Mouse (Mus musculus): ENCODE measurements at regions not wholly inside any gene's neighbourhood (a gene's known extent, or its start where the extent isn't known, plus 50 kb on each side); places are given as distances from the start of the nearest gene placed in this dataset.

GRCm38 (mm10) chr10:92314606-92315005 lies 407.6 kb downstream of the Nedd1 start:
- H3K27ac ChIP-seq (replicated peaks): peak overlapping the region; percentile 57
- WGBS: 47% methylated on average over 3 of the region's 3 CpGs
- H3K4me1 ChIP-seq: peaks cover 8% of the 10 kb centered on the region
- H3K36me3 ChIP-seq: no peaks in the 10 kb centered on the region
- H3K27me3 ChIP-seq (ENCODE audit: low read depth, poor library complexity, severe bottlenecking): 0 out of 2 replicates have a peak, but pooled peaks cover 4% of the 10 kb centered on the region
- DNase-seq (ENCODE audit: low spot score): no peak
- no peaks in the 10 kb centered on the region for H3K9me3 ChIP-seq (replicated peaks)
- H3K4me3 ChIP-seq: no peak overlapping the region

DNA sequence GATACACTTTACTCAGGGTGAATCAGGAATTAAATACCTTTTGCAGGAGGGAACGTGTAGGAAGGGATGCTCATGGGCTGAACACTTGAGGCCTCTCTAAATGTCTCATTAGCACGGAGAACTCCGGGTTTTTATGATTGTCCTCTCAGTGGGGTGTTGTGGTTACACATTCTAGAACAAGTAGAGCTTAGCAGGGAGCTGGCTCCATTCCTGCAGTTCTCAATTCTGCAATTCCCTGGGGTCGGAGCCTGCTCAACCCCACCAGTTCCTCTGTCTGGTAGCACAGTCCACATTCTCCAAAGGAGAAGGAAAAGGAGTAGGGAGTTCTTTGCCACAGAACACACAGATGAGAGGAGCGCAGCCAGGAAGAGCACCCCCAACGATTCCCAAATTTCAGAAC lies 409.9 kb downstream of the Nedd1 start:
- Histone ChIP-seq H3K4me3 (no peak overlapping the region), H3K27me3 (ENCODE audit: low read depth, poor library complexity, severe bottlenecking) (0 out of 2 replicates have a peak, but pooled peaks cover 4% of the 10 kb centered on the region), H3K9me3 (replicated peaks) (no peaks in the 10 kb centered on the region), H3K4me1 (peaks cover 8% of the 10 kb centered on the region), H3K27ac (replicated peaks) (0 out of 2 replicates have a peak overlapping the region, but pooled peaks have one; percentile 7), H3K36me3 (no peaks in the 10 kb centered on the region)
- 77% methylated on average over 6 of the region's 6 CpGs for WGBS
- DNase-seq (ENCODE audit: low spot score): no peak

- Histone ChIP-seq H3K36me3 (no peaks in the 10 kb centered on the region), H3K9me3 (replicated peaks) (no peaks in the 10 kb centered on the region), H3K27me3 (ENCODE audit: low read depth, poor library complexity, severe bottlenecking) (0 out of 2 replicates have a peak, but pooled peaks cover 4% of the 10 kb centered on the region), H3K27ac (replicated peaks) (no peak overlapping the region), H3K4me3 (no peak overlapping the region), H3K4me1 (no peaks in the 10 kb centered on the region)
- DNase-seq (ENCODE audit: low spot score): no peak
- 91% methylated on average over 3 of the region's 3 CpGs for WGBS
Measured at GRCm38 (mm10) chr10:92308643-92309042, 413.6 kb downstream of the Nedd1 start.

- 0 out of 2 replicates have a peak, but pooled peaks cover 4% of the 10 kb centered on the region for H3K27me3 ChIP-seq (ENCODE audit: low read depth, poor library complexity, severe bottlenecking)
- H3K9me3 ChIP-seq (replicated peaks): no peaks in the 10 kb centered on the region
- no peak overlapping the region for H3K4me3 ChIP-seq
- H3K36me3 ChIP-seq: no peaks in the 10 kb centered on the region
- 64% methylated on average over 3 of the region's 3 CpGs for WGBS
- DNase-seq (ENCODE audit: low spot score): no peak
- no peaks in the 10 kb centered on the region for H3K4me1 ChIP-seq
- H3K27ac ChIP-seq (replicated peaks): no peak overlapping the region
Measured at GRCm38 (mm10) chr10:92307861-92308260, 414.4 kb downstream of the Nedd1 start.

- Histone ChIP-seq H3K9me3 (replicated peaks) (no peaks in the 10 kb centered on the region), H3K27me3 (ENCODE audit: low read depth, poor library complexity, severe bottlenecking) (no peaks in the 10 kb centered on the region), H3K27ac (replicated peaks) (no peak overlapping the region), H3K4me1 (peaks cover 22% of the 10 kb centered on the region), H3K36me3 (no peaks in the 10 kb centered on the region), H3K4me3 (no peak overlapping the region)
- WGBS: 78% methylated on average over 13 of the region's 13 CpGs
- DNase-seq (ENCODE audit: low spot score): no peak
Measured at GRCm38 (mm10) chr10:92298693-92299092, 423.5 kb downstream of the Nedd1 start.

DNA sequence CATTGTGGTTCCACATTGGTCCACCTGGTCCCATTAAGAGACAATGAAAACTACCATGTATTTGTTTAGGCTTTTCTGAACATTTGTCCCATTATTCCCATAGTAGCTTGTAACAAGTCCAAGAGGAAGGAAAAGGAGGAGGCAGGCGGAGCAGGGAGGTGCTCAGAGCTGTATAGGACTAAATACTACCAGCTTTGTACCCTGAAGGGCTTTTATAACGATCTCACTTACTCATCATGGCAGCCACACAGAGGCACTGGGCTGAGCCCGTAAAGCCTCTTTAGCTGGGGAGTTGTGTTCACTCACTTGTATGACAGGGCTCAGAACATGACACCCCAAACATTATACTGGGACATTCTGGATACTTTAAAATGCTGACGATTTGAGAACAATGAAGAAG lies 425.4 kb downstream of the Nedd1 start:
- no peak for DNase-seq (ENCODE audit: low spot score)
- Histone ChIP-seq H3K27me3 (ENCODE audit: low read depth, poor library complexity, severe bottlenecking) (no peaks in the 10 kb centered on the region), H3K27ac (replicated peaks) (0 out of 2 replicates have a peak overlapping the region, but pooled peaks have one; percentile 1), H3K36me3 (no peaks in the 10 kb centered on the region), H3K4me3 (no peak overlapping the region), H3K4me1 (peaks cover 28% of the 10 kb centered on the region), H3K9me3 (replicated peaks) (no peaks in the 10 kb centered on the region)
- WGBS: 81% methylated on average over 4 of the region's 4 CpGs

DNA sequence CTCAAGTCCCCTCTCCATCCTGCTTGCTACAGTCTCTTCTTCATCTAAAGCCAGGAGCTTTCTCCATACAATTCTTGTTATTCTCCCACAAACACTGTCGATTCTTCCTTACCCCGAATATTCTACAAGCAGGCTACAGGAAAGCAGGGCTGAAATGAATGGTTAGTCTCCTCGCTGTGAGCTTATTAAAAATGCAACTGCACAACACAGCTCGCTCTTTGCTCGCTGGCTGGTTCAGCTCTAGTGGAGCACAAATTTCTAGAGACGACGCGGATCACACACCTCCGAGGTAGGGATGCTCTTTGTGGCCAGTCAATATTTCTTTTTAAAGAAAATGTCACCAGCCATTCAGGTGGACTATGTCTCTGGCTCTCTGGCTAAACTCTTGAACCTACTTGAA lies 425.9 kb downstream of the Nedd1 start:
- H3K4me3 ChIP-seq: no peak overlapping the region
- no peaks in the 10 kb centered on the region for H3K27me3 ChIP-seq (ENCODE audit: low read depth, poor library complexity, severe bottlenecking)
- WGBS: 59% methylated on average over 9 of the region's 9 CpGs
- DNase-seq (ENCODE audit: low spot score): no peak
- peak overlapping the region; percentile 58 for H3K27ac ChIP-seq (replicated peaks)
- peaks cover 28% of the 10 kb centered on the region for H3K4me1 ChIP-seq
- no peaks in the 10 kb centered on the region for H3K36me3 ChIP-seq
- H3K9me3 ChIP-seq (replicated peaks): no peaks in the 10 kb centered on the region

DNA sequence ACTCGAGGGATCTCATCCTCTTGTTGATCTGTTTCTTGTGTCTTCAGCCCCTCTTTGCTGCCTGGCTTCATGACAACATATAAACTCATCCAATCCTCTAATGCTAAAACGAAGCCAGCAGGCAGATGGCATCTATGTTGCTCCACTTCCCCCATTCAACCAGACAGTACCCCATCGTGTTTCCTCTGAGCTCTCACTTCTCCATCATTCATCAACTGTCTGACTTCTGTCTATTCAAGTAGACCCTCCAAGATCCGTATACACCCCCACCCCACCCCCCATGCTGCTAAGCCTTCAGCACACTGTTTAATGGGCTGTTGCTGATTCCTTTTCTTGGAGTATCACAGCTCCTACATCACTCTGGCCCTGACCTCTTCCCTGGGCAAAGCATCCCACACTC lies 429.0 kb downstream of the Nedd1 start:
- Histone ChIP-seq H3K4me3 (no peak overlapping the region), H3K9me3 (replicated peaks) (no peaks in the 10 kb centered on the region), H3K36me3 (no peaks in the 10 kb centered on the region), H3K27ac (replicated peaks) (no peak overlapping the region), H3K4me1 (peaks cover 34% of the 10 kb centered on the region), H3K27me3 (ENCODE audit: low read depth, poor library complexity, severe bottlenecking) (no peaks in the 10 kb centered on the region)
- WGBS: 83% methylated on average over 4 of the region's 4 CpGs
- DNase-seq (ENCODE audit: low spot score): no peak

- H3K27ac ChIP-seq (replicated peaks): peak overlapping the region; percentile 42
- H3K9me3 ChIP-seq (replicated peaks): no peaks in the 10 kb centered on the region
- 53% methylated on average over 5 of the region's 5 CpGs for WGBS
- peak; percentile 14 for DNase-seq (ENCODE audit: low spot score)
- no peaks in the 10 kb centered on the region for H3K27me3 ChIP-seq (ENCODE audit: low read depth, poor library complexity, severe bottlenecking)
- H3K4me1 ChIP-seq: peaks cover 12% of the 10 kb centered on the region; the same call in 1 of the 2 replicates
- no peak overlapping the region for H3K4me3 ChIP-seq
- no peaks in the 10 kb centered on the region for H3K36me3 ChIP-seq
Measured at GRCm38 (mm10) chr10:92289230-92289629, 433.0 kb downstream of the Nedd1 start.

DNA sequence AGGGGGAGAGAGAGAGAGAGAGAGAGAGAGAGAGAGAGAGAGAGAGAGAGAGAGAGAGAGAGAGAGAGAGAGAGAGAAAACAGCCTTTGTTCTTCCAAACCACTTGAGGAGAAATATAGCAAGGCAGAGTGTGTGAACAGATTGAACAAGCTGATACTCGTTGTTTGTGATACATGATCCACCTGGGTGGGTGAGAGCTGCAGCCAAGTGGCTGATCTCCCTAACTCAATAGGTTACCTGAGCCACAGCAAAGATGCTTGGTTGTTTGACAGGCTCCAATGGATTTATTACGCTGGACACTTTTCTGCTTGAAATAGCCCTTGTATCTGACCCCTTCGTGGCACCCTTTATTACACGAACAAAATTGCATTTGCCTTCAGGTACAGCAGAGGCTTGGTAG lies 438.0 kb downstream of the Nedd1 start:
- no peaks in the 10 kb centered on the region for H3K9me3 ChIP-seq (replicated peaks)
- peaks cover 4% of the 10 kb centered on the region; the same call in 1 of the 2 replicates for H3K4me1 ChIP-seq
- H3K4me3 ChIP-seq: no peak overlapping the region
- no peaks in the 10 kb centered on the region for H3K36me3 ChIP-seq
- no peak overlapping the region for H3K27ac ChIP-seq (replicated peaks)
- H3K27me3 ChIP-seq (ENCODE audit: low read depth, poor library complexity, severe bottlenecking): no peaks in the 10 kb centered on the region
- WGBS: 79% methylated on average over 4 of the region's 4 CpGs
- no peak for DNase-seq (ENCODE audit: low spot score)

DNA sequence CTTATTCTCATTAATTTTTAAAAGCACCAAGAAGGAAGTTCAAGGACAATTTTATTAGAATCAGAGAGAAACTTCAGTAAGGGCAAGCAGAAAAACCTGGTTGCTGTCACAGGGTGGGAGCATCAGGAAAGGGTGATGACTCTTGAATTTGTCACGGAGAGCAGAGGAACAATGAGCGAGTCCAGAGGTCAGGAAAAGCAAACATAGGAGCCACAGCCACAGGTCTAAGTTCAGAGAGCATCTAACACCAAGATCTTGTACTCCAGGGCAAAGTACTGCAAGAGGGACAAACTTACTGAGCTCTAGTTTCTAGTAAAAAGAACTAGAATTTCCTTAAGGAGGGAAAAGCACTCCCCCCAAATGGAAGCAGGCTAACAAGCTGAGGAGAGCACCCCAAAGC lies 444.2 kb downstream of the Nedd1 start:
- H3K36me3 ChIP-seq: no peaks in the 10 kb centered on the region
- H3K27ac ChIP-seq (replicated peaks): no peak overlapping the region
- no peak overlapping the region for H3K4me3 ChIP-seq
- no peaks in the 10 kb centered on the region for H3K27me3 ChIP-seq (ENCODE audit: low read depth, poor library complexity, severe bottlenecking)
- DNase-seq (ENCODE audit: low spot score): no peak
- H3K9me3 ChIP-seq (replicated peaks): no peaks in the 10 kb centered on the region
- H3K4me1 ChIP-seq: peaks cover 15% of the 10 kb centered on the region
- 39% methylated on average over 2 of the region's 2 CpGs for WGBS

GRCm38 (mm10) chr10:92257815-92258214 lies 464.4 kb downstream of the Nedd1 start:
- H3K27ac ChIP-seq (replicated peaks): no peak overlapping the region
- H3K9me3 ChIP-seq (replicated peaks): no peaks in the 10 kb centered on the region
- H3K36me3 ChIP-seq: no peaks in the 10 kb centered on the region
- DNase-seq (ENCODE audit: low spot score): no peak
- no peaks in the 10 kb centered on the region for H3K27me3 ChIP-seq (ENCODE audit: low read depth, poor library complexity, severe bottlenecking)
- H3K4me3 ChIP-seq: no peak overlapping the region
- WGBS: 60% methylated on average over 3 of the region's 3 CpGs
- H3K4me1 ChIP-seq: peaks cover 6% of the 10 kb centered on the region; the same call in 1 of the 2 replicates

DNA sequence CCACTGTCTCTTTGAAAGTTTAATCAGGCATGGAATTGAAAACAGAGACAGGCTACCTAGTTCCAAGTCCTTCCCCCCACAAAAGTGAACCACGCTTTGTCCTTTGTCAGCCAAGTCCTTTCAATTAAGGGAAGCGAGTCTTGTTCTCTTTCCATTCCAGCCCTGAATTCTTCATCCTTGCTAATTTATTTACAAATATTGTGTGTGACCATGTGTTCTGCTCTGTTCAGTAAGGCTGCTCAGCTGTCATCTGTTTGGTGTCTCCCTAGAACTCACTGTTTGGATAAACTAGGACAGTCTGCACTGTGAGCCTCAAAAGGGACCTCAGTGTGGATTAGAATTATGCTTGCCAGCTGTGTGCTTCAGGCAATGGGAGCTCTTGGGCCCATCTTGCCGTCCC lies 473.6 kb downstream of the Nedd1 start:
- peak; percentile 27 for DNase-seq (ENCODE audit: low spot score)
- H3K27ac ChIP-seq (replicated peaks): peak overlapping the region; percentile 80
- WGBS: 14% methylated on average over 3 of the region's 3 CpGs

DNA sequence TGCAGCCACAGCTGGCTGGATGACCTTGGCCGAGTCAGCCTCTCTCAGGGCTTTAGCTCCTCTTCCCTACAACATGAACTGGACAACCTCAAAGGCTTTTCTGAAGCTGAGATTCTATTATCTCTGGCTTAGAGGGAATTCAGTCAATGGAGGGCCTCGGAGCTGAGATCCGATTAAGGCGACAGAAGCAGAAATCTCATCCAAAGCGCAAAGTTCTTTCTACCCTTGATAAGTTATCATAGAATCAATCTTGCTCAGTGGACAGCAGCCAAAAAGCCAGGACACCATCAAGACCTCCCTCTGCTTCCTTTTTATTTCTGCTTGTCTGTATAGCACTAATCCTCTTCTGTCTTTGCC lies 474.8 kb downstream of the Nedd1 start:
- Histone ChIP-seq H3K27ac (replicated peaks) (peak overlapping the region; percentile 80), H3K4me1 (peaks cover 55% of the 10 kb centered on the region)
- WGBS: 9% methylated on average over 5 of the region's 5 CpGs

More for the DNA sequence above, 473.6 kb downstream of the Nedd1 start:
- Histone ChIP-seq H3K9me3 (replicated peaks) (no peaks in the 10 kb centered on the region), H3K27me3 (ENCODE audit: low read depth, poor library complexity, severe bottlenecking) (peaks cover 14% of the 10 kb centered on the region; the same call in 1 of the 2 replicates), H3K4me1 (peaks cover 43% of the 10 kb centered on the region), H3K4me3 (no peak overlapping the region), H3K36me3 (no peaks in the 10 kb centered on the region)

More for the DNA sequence above, 474.8 kb downstream of the Nedd1 start:
- Histone ChIP-seq H3K4me3 (no peak overlapping the region; the same call in 1 of the 2 replicates), H3K27me3 (ENCODE audit: low read depth, poor library complexity, severe bottlenecking) (peaks cover 14% of the 10 kb centered on the region; the same call in 1 of the 2 replicates), H3K36me3 (no peaks in the 10 kb centered on the region), H3K9me3 (replicated peaks) (no peaks in the 10 kb centered on the region)
- no peak for DNase-seq (ENCODE audit: low spot score)

Measured in midbrain, embryonic 10.5 days (tissue).